Mouse (Mus musculus) heart, embryonic 14.5 days (tissue): Measurements from ENCODE around the gene Dglucy. TPM values are rescaled to one million over a fixed set of nuclear protein-coding genes. Genes with fewer than 3 reads are reported as not detected.

Experiments used
- ATAC-seq: fragments of 200-750 bp; cut with Nextera tagmentation; 2 replicates; pipeline ENCODE4 v1.8.0; 2017; ENCODE audit warnings: low read depth, moderate TSS enrichment; ENCODE audit not compliant: insufficient number of reproducible peaks, insufficient read depth, low FRiP score
- H3K27ac ChIP-seq, 2 experiments: fragments of 200-500 bp in 1 of 2; fragments of 300-500 bp in 1 of 2; sonication (generic) in 1 of 2; replicated peaks in 1 of 2; 2 replicates each; pipeline ENCODE4 v1.5.1; 2012 to 2014; ENCODE audit warnings: low read depth in 2 of 2, low read length in 2 of 2, control low read depth in 1 of 2, mild to moderate bottlenecking in 1 of 2, mixed read lengths in 1 of 2; ENCODE audit not compliant: control insufficient read depth in 1 of 2, insufficient read depth in 1 of 2
- H3K27me3 ChIP-seq: fragments of 300-500 bp; sonication (generic); 2 replicates; pipeline ENCODE4 v1.6.1; 2014; ENCODE audit warnings: mild to moderate bottlenecking, low read length, control low read depth; ENCODE audit not compliant: control insufficient read depth, insufficient read depth
- H3K36me3 ChIP-seq: fragments of 300-500 bp; sonication (generic); 2 replicates; pipeline ENCODE4 v1.6.1; 2014; ENCODE audit warnings: mild to moderate bottlenecking, control low read depth, low read length, mixed read lengths; ENCODE audit not compliant: control insufficient read depth, insufficient read depth
- H3K4me1 ChIP-seq, 2 experiments: fragments of 200-500 bp in 1 of 2; fragments of 300-500 bp in 1 of 2; sonication (generic) in 1 of 2; 2 replicates each; pipeline ENCODE4 v1.6.1; 2012 to 2014; ENCODE audit warnings: low read length in 2 of 2, control low read depth in 1 of 2, mixed read lengths in 1 of 2; ENCODE audit not compliant: control insufficient read depth in 2 of 2, insufficient read depth in 2 of 2
- H3K4me2 ChIP-seq: fragments of 300-500 bp; sonication (generic); 2 replicates; pipeline ENCODE4 v1.6.1; 2014; ENCODE audit warnings: mild to moderate bottlenecking, low read length
- H3K4me3 ChIP-seq, 2 experiments: fragments of 200-500 bp in 1 of 2; fragments of 300-500 bp in 1 of 2; sonication (generic) in 1 of 2; 2 replicates each; pipeline ENCODE4 v1.5.1; 2012 to 2014; ENCODE audit warnings: low read length in 2 of 2, mild to moderate bottlenecking in 2 of 2, control low read depth in 1 of 2, low read depth in 1 of 2, moderate library complexity in 1 of 2; ENCODE audit not compliant: control insufficient read depth in 1 of 2, insufficient read depth in 1 of 2
- H3K9ac ChIP-seq: fragments of 300-500 bp; sonication (generic); 2 replicates; pipeline ENCODE4 v1.6.1; 2014; ENCODE audit warnings: mild to moderate bottlenecking, low read length
- H3K9me3 ChIP-seq: fragments of 300-500 bp; sonication (generic); 2 replicates; pipeline ENCODE4 v1.6.1; 2016; ENCODE audit warnings: low read length, control low read depth; ENCODE audit not compliant: control insufficient read depth
- WGBS: fragments of 180-500 bp; shearing (Covaris S2); extraction: QIAGEN DNeasy Blood & Tissue Kit; methylation state at CpG from one replicate; pipeline ENCODE4 v1.1.7; 2014; 5-methylcytosine and 5-hydroxymethylcytosine counted together
- polyA plus RNA-seq: library from polyadenylated mRNA; unstranded; fragments of >200 nt; fragmentation: Nextera tagmentation; extraction: Ambion mirVana; gene quantifications from 2 replicates; pipeline ENCODE4 v1.2.1, GENCODE M21; 2014

Dglucy gene
- polyA plus RNA-seq, 1 experiment from 2014 or later: 4.8 TPM

GRCm38 (mm10) chr12:100871234-100871633 lies 92.4 kb downstream of the Dglucy start:
- WGBS: 87% methylated on average over 6 of the region's 6 CpGs
- H3K4me1 ChIP-seq: no peaks in the 10 kb centered on the region
- H3K27ac ChIP-seq: no peak overlapping the region
- H3K4me3 ChIP-seq: no peak overlapping the region
- no peak overlapping the region for H3K9ac ChIP-seq
- no peak for ATAC-seq
- H3K9me3 ChIP-seq: peaks cover 4% of the 10 kb centered on the region; the same call in 1 of the 2 replicates
- H3K4me2 ChIP-seq: no peak overlapping the region
- no peaks in the 10 kb centered on the region for H3K36me3 ChIP-seq
- H3K27me3 ChIP-seq: no peaks in the 10 kb centered on the region

- H3K27ac ChIP-seq: no peak overlapping the region
- no peaks in the 10 kb centered on the region for H3K27me3 ChIP-seq
- no peak overlapping the region for H3K4me2 ChIP-seq
- no peak for ATAC-seq
- H3K4me1 ChIP-seq: no peaks in the 10 kb centered on the region
- H3K9ac ChIP-seq: no peak overlapping the region
- H3K9me3 ChIP-seq: peaks cover 4% of the 10 kb centered on the region; the same call in 1 of the 2 replicates
- 75% methylated on average over 2 of the region's 2 CpGs for WGBS
- no peaks in the 10 kb centered on the region for H3K36me3 ChIP-seq
- no peak overlapping the region for H3K4me3 ChIP-seq
Measured at GRCm38 (mm10) chr12:100871841-100872240, 93.0 kb downstream of the Dglucy start.

- no peaks in the 10 kb centered on the region for H3K27me3 ChIP-seq
Measured at GRCm38 (mm10) chr12:100873612-100874011, 94.8 kb downstream of the Dglucy start.

GRCm38 (mm10) chr12:100875553-100875952 lies 96.7 kb downstream of the Dglucy start:
- Histone ChIP-seq H3K27me3 (no peaks in the 10 kb centered on the region), H3K9ac (no peak overlapping the region), H3K27ac (no peak overlapping the region), H3K36me3 (0 out of 2 replicates have a peak, but pooled peaks cover 3% of the 10 kb centered on the region), H3K4me2 (no peak overlapping the region), H3K9me3 (no peaks in the 10 kb centered on the region), H3K4me3 (no peak overlapping the region), H3K4me1 (no peaks in the 10 kb centered on the region)
- WGBS: 62% methylated on average over 3 of the region's 3 CpGs
- no peak for ATAC-seq

More at GRCm38 (mm10) chr12:100873612-100874011, 94.8 kb downstream of the Dglucy start:
- H3K4me3 ChIP-seq: no peak overlapping the region
- H3K4me1 ChIP-seq: no peaks in the 10 kb centered on the region
- peaks cover 4% of the 10 kb centered on the region; the same call in 1 of the 2 replicates for H3K9me3 ChIP-seq
- 80% methylated on average over 3 of the region's 3 CpGs for WGBS
- no peak overlapping the region for H3K27ac ChIP-seq
- ATAC-seq: no peak
- H3K36me3 ChIP-seq: 0 out of 2 replicates have a peak, but pooled peaks cover 3% of the 10 kb centered on the region
- H3K9ac ChIP-seq: no peak overlapping the region
- no peak overlapping the region for H3K4me2 ChIP-seq

- ATAC-seq: no peak
- H3K27ac ChIP-seq: no peak overlapping the region
- H3K27me3 ChIP-seq: no peaks in the 10 kb centered on the region
- no peak overlapping the region for H3K9ac ChIP-seq
- no peak overlapping the region for H3K4me3 ChIP-seq
- no peaks in the 10 kb centered on the region for H3K4me1 ChIP-seq
- H3K36me3 ChIP-seq: 0 out of 2 replicates have a peak, but pooled peaks cover 3% of the 10 kb centered on the region
- no peak overlapping the region for H3K4me2 ChIP-seq
- no peaks in the 10 kb centered on the region for H3K9me3 ChIP-seq
- WGBS: 88% methylated on average over 6 of the region's 6 CpGs
Measured at GRCm38 (mm10) chr12:100875960-100876359, 97.1 kb downstream of the Dglucy start.

- no peak overlapping the region for H3K27ac ChIP-seq
- no peak overlapping the region for H3K9ac ChIP-seq
- no peaks in the 10 kb centered on the region for H3K27me3 ChIP-seq
- H3K9me3 ChIP-seq: no peaks in the 10 kb centered on the region
- no peak for ATAC-seq
- H3K4me3 ChIP-seq: no peak overlapping the region
- H3K4me2 ChIP-seq: no peak overlapping the region
- WGBS: 74% methylated on average over 6 of the region's 6 CpGs
- H3K36me3 ChIP-seq: 0 out of 2 replicates have a peak, but pooled peaks cover 3% of the 10 kb centered on the region
- no peaks in the 10 kb centered on the region for H3K4me1 ChIP-seq
Measured at GRCm38 (mm10) chr12:100877936-100878335, 99.1 kb downstream of the Dglucy start.

GRCm38 (mm10) chr12:100878556-100878955 lies 99.7 kb downstream of the Dglucy start:
- H3K36me3 ChIP-seq: 0 out of 2 replicates have a peak, but pooled peaks cover 3% of the 10 kb centered on the region
- ATAC-seq: no peak
- no peaks in the 10 kb centered on the region for H3K4me1 ChIP-seq
- no peak overlapping the region for H3K27ac ChIP-seq
- H3K9me3 ChIP-seq: no peaks in the 10 kb centered on the region
- no peak overlapping the region for H3K9ac ChIP-seq
- H3K4me2 ChIP-seq: no peak overlapping the region
- no peak overlapping the region for H3K4me3 ChIP-seq
- 88% methylated on average over 16 of the region's 16 CpGs for WGBS
- H3K27me3 ChIP-seq: no peaks in the 10 kb centered on the region

GRCm38 (mm10) chr12:100883168-100883567 lies 104.3 kb downstream of the Dglucy start:
- no peak overlapping the region for H3K9ac ChIP-seq
- H3K4me1 ChIP-seq: no peaks in the 10 kb centered on the region
- no peak overlapping the region for H3K4me2 ChIP-seq
- 0 out of 2 replicates have a peak, but pooled peaks cover 2% of the 10 kb centered on the region for H3K36me3 ChIP-seq
- no peak overlapping the region for H3K27ac ChIP-seq
- 0 out of 2 replicates have a peak, but pooled peaks cover 4% of the 10 kb centered on the region for H3K27me3 ChIP-seq
- no peaks in the 10 kb centered on the region for H3K9me3 ChIP-seq
- WGBS: 65% methylated on average over 7 of the region's 7 CpGs
- ATAC-seq: no peak
- no peak overlapping the region for H3K4me3 ChIP-seq
